Mouse (Mus musculus) kidney, adult 2 months (tissue): ENCODE data around the gene Mapre3. TPM values are rescaled to one million over a fixed set of nuclear protein-coding genes. Genes with fewer than 3 reads are reported as not detected.
"Not testable (repeated sequence)": the region's sequence is repeated elsewhere in the genome, so short reads cannot be mapped to it uniquely, and the experiment has no call there.

Experiments used
- DNase-seq: peaks from one replicate; pipeline ENCODE4 v3.0.0; 2021
- H3K27ac ChIP-seq: fragments of 200-500 bp; 2 replicates; pipeline ENCODE4 v1.5.1; 2012; ENCODE audit warnings: low read depth, low read length, control low read depth, inconsistent platforms; ENCODE audit not compliant: insufficient read depth
- H3K27me3 ChIP-seq: fragments of 200-500 bp; replicated peaks from 2 replicates; pipeline ENCODE4 v1.6.1; 2012; ENCODE audit warnings: mild to moderate bottlenecking, moderate library complexity, low read length, inconsistent platforms; ENCODE audit not compliant: control insufficient read depth, insufficient read depth
- H3K36me3 ChIP-seq: fragments of 200-500 bp; 2 replicates; pipeline ENCODE4 v1.6.1; 2012; ENCODE audit warnings: mild to moderate bottlenecking, moderate library complexity, low read length, inconsistent platforms; ENCODE audit not compliant: control insufficient read depth, insufficient read depth
- H3K4me1 ChIP-seq: fragments of 200-500 bp; 2 replicates; pipeline ENCODE4 v1.6.1; 2011; ENCODE audit warnings: low read length; ENCODE audit not compliant: control insufficient read depth, insufficient read depth
- H3K4me3 ChIP-seq: fragments of 200-500 bp; 2 replicates; pipeline ENCODE4 v1.5.1; 2011; ENCODE audit warnings: mild to moderate bottlenecking, low read depth, low read length, control low read depth; ENCODE audit not compliant: insufficient read depth
- CTCF ChIP-seq: fragments of 200-500 bp; conservative IDR thresholded peaks from 2 replicates; pipeline ENCODE4 v1.5.1; 2011; ENCODE audit warnings: low read depth, mild to moderate bottlenecking, control low read depth, low read length, moderate library complexity, mixed read lengths; ENCODE audit not compliant: insufficient read depth, insufficient read length
- POLR2A ChIP-seq: fragments of 200-500 bp; IDR thresholded peaks from one replicate; pipeline ENCODE4 v1.6.1; 2011; ENCODE audit warnings: low read depth, low read length, control low read depth
- WGBS: fragments of 180-500 bp; shearing (Covaris S2); methylation state at CpG from one replicate; pipeline ENCODE4 v1.1.7; 2018; 5-methylcytosine and 5-hydroxymethylcytosine counted together
- polyA plus RNA-seq: library from polyadenylated mRNA; depleted of rRNA; stranded (reverse); fragments of >200 nt; gene quantifications from 2 replicates; pipeline ENCODE4 v1.2.3, GENCODE M21; 2012

Mapre3 gene
- polyA plus RNA-seq, 1 experiment: 44.3 TPM

GRCm38 (mm10) chr5:30868981-30869380, 54.5 kb downstream of the Mapre3 start:
- Histone ChIP-seq H3K4me3 (peak overlapping the region; percentile 96), H3K36me3 (peaks cover 1% of the 10 kb centered on the region; the same call in 1 of the 2 replicates), H3K27me3 (no peaks in the 10 kb centered on the region), H3K27ac (0 out of 2 replicates have a peak overlapping the region, but pooled peaks have one; percentile 10), H3K4me1 (no peaks in the 10 kb centered on the region; the same call in 1 of the 2 replicates)
- peak; percentile 34 for DNase-seq
- WGBS: 12% methylated on average over 9 of the region's 9 CpGs
- TF ChIP-seq POLR2A (no peak), CTCF (no peak)

- peak overlapping the region; percentile 40 for H3K27ac ChIP-seq
- under 1% methylated on average over 63 of the region's 63 CpGs for WGBS
- TF ChIP-seq CTCF (no peak), POLR2A (peak; percentile 55)
- peaks cover 3% of the 10 kb centered on the region for H3K36me3 ChIP-seq
- DNase-seq: peak; percentile 95
- no peaks in the 10 kb centered on the region; the same call in 1 of the 2 replicates for H3K4me1 ChIP-seq
- H3K4me3 ChIP-seq: peak overlapping the region; percentile 96
- no peaks in the 10 kb centered on the region for H3K27me3 ChIP-seq
These were observed 55.1 kb downstream of the Mapre3 start for GRCm38 (mm10) chr5:30869405-30870130.

GRCm38 (mm10) chr5:30870131-30870406, 55.6 kb downstream of the Mapre3 start:
- H3K4me1 ChIP-seq: no peaks in the 10 kb centered on the region; the same call in 1 of the 2 replicates
- H3K4me3 ChIP-seq: peak overlapping the region; percentile 96
- H3K27me3 ChIP-seq: no peaks in the 10 kb centered on the region
- DNase-seq: no peak
- peaks cover 4% of the 10 kb centered on the region for H3K36me3 ChIP-seq
- WGBS: 7% methylated on average over 2 of the region's 2 CpGs
- H3K27ac ChIP-seq: 0 out of 2 replicates have a peak overlapping the region, but pooled peaks have one; percentile 40
- TF ChIP-seq CTCF: no peak
- no peak for TF ChIP-seq POLR2A

DNA sequence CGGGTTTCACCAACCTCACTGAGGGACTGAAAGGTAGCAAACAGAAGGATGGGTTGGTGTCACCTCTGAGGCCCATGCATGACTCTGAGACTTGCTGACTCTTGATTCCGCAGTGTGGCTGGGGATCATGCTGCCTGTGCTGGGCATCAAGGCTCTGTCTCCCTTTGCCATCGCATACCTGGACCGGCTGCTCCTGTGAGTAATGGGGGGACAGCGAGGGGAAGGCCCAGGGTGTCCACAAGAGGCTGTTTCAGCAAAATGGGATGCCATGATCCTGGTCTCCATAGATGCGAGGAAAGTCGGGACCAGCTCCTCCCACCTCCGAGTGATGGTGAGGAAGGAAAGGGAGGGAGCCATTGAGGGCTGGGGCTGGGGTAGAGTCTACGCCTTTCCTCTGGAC, 58.1 kb downstream of the Mapre3 start:
- DNase-seq: no peak
- Histone ChIP-seq H3K4me1 (no peaks in the 10 kb centered on the region; the same call in 1 of the 2 replicates), H3K4me3 (no peak overlapping the region), H3K36me3 (peaks cover 9% of the 10 kb centered on the region), H3K27ac (no peak overlapping the region), H3K27me3 (no peaks in the 10 kb centered on the region)
- TF ChIP-seq CTCF: no peak
- TF ChIP-seq POLR2A: no peak
- WGBS: 91% methylated on average over 9 of the region's 9 CpGs

DNA sequence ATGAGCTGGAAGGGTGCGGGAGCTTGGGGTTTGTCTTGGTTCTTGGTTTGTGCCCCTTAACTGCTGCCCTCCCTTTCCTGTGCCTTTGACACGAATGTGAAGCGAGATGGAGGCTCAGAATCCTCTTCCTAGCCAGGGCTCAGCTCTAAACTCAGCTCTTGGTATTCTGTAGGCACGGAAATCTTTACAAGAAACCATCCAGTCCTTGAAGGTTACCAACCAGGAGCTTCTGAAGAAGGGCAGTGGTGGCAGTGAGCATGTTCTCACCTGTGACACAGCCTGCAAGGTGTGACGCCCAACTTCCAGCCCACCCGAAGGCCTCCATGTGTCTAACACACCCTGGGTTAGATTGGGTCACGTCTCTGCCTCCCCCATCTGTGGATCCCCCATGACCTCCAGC, 59.9 kb downstream of the Mapre3 start:
- H3K36me3 ChIP-seq: peaks cover 9% of the 10 kb centered on the region
- no peak overlapping the region for H3K27ac ChIP-seq
- no peaks in the 10 kb centered on the region; the same call in 1 of the 2 replicates for H3K4me1 ChIP-seq
- TF ChIP-seq CTCF (no peak), POLR2A (no peak)
- no peak overlapping the region for H3K4me3 ChIP-seq
- 89% methylated on average over 7 of the region's 7 CpGs for WGBS
- H3K27me3 ChIP-seq: no peaks in the 10 kb centered on the region
- no peak for DNase-seq

- H3K4me3 ChIP-seq: no peak overlapping the region
- DNase-seq: no peak
- TF ChIP-seq POLR2A (no peak), CTCF (no peak)
- H3K36me3 ChIP-seq: peaks cover 8% of the 10 kb centered on the region
- WGBS: 54% methylated on average over 6 of the region's 6 CpGs
- no peaks in the 10 kb centered on the region for H3K4me1 ChIP-seq
- H3K27me3 ChIP-seq: no peaks in the 10 kb centered on the region
- H3K27ac ChIP-seq: no peak overlapping the region
These were observed 64.2 kb downstream of the Mapre3 start for GRCm38 (mm10) chr5:30878616-30879015.

DNA sequence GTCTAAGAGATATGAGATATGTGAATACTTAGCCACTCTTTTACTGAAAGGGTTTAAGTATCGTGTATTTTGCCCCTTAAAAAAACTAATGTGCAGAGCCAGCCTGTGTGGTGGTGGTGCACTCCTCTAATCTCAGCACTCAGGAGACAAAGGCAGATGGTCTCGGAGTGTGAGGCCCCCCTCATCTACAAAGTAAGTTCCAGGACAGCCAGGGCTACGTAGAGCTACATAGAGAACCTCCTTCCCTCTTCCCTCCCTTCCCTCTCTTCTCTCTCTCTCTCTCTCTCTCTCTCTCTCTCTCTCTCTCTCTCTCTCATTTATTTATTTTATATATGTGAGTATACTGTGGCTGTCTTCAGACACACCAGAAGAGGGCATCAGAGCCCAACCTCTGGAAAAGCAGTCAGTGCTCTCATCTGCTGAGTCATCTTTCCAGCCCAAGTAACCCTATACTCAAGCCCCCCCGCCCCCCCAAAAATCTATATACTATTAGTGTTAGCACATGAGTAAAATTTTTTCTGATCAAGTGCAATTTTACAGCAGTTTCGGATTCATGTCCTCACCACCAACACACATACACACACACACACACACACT, 65.0 kb downstream of the Mapre3 start:
- no peak overlapping the region for H3K4me3 ChIP-seq
- no peak for TF ChIP-seq POLR2A
- no peak; the same call in 1 of the 2 replicates for TF ChIP-seq CTCF
- H3K27me3 ChIP-seq: no peaks in the 10 kb centered on the region
- peaks cover 7% of the 10 kb centered on the region for H3K36me3 ChIP-seq
- H3K4me1 ChIP-seq: no peaks in the 10 kb centered on the region
- no peak for DNase-seq
- WGBS: 82% methylated on average over 5 of the region's 5 CpGs
- H3K27ac ChIP-seq: no peak overlapping the region

- not testable (repeated sequence) for DNase-seq, H3K27ac ChIP-seq, H3K4me3 ChIP-seq, H3K27me3 ChIP-seq, H3K4me1 ChIP-seq, H3K36me3 ChIP-seq
- WGBS: 85% methylated on average over 4 of the region's 4 CpGs
These were observed 67.4 kb downstream of the Mapre3 start for GRCm38 (mm10) chr5:30881839-30882238.
